Mouse (Mus musculus) gastrocnemius, postnatal 14 days (tissue): Measurements from ENCODE around the gene Josd1. TPM values are rescaled to one million over a fixed set of nuclear protein-coding genes. Genes with fewer than 3 reads are reported as not detected.

Experiments used
- DNase-seq: peaks from one replicate; pipeline ENCODE4 v3.0.0; 2021; ENCODE audit warnings: mixed read lengths
- intact Hi-C: fragments of 180-260 bp; cut with DNase I; formaldehyde crosslinking; loops from one replicate; pipeline ENCODE4 v1.15.1; 2025; ENCODE audit warnings: low total_unique reads
- total RNA-seq, 2 experiments: library from RNA; stranded (reverse); gene quantifications; 2 replicates each; pipeline ENCODE4 v1.2.3; 2021

Josd1 gene
- total RNA-seq, 2 experiments from 2014 or later, result 9.8 to 11.1 TPM

DNA sequence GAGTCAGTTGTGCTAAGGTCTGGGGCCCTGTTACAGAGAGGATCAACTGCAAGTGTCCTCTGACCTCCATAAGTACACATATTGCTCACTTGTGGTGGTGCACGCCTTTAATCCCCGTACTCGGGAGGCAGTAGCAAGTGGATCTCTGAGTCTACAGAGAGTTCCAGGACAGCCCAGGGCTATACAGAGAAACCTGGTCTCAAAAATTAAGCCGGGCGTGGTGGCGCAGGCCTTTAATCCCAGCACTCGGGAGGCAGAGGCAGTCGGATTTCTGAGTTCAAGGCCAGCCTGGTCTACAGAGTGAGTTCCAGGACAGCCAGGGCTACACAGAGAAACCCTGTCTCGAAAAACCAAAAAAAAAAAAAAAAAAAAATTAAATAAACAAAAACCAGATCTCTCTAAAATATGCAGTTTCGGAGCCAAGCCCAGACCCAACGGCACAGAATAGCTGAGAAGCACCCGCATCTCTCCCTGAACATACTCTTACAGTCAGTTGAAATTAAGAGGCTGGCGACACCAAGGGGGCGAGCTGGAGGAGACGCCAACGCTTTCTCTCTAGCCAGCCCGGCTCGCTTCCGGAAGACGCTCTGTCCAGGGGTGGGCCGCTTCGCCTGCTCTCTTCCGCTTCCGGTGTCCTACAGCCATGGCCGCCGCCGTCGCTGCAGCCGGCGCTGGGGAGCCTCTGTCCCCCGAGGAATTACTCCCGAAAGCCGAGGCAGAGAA lies 17.3 kb downstream of the Josd1 start, which contains the start of gene Tomm22:
Gene Tomm22, plus strand, starts transcription at position 613 of the 723 bp plus-strand sequence.
- peak; percentile 91 for DNase-seq
- intact Hi-C loops, result no loop called here

DNA sequence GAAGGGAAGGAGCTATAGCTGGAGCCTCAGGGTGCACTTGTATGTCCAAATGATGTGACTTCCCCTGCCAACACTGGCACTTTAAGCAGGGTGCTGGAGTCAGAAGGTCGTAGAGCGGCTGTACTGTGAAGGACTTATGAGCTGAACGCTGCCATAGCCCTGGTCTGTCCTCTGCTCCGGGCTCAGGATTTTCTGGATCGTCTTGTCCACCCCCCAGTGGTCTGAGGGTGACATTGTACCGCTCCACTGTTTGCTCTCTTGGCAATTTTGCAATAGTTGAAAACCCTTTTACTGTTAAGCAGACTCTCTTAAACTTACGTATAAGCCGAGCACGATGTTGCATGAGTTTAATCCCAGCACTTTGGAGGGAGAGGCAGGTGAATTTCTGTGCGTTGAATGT lies 18.5 kb downstream of the Josd1 start:
- no peak for DNase-seq
- intact Hi-C loops, result no loop called here

DNA sequence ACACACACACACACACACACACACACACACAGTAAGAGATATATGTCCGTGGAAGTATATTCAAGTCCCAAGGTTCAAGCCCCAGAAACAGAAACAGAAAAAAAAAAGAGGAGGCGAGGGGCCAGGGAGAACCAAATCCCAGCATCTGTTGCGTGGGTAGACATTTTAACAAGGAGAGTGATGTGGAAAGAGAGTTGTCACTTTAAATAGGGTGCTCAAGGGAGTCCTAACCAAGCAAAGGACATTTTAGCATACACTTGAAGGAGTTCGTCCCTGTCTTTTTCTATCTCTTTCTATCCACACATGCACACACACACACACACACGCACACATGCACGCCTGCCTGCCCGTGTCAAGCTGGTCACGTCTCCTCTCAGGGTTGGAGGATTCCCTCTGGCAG lies 23.1 kb downstream of the Josd1 start:
- intact Hi-C loops, result no loop called here
- DNase-seq, result no peak

DNA sequence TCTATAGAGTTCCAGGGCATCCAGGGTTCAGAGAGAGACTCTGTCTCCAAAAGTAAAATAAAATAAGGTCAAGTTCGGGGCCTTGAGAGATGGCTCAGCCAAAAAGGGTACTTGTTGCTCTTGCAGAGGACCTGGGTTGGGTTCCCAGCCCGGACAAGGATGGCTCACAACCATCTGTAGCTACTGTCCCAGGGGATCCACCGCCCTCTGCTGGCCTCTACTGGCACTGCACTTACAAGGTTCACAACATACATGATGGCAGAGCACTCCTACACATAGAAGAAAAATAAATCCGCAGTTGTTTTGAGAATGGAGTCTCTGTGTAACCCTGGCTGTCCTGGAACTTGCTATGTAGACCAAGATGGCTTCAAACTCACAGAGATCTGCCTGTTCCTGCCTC lies 25.9 kb downstream of the Josd1 start:
- intact Hi-C loops, result no loop called here
- DNase-seq, result no peak

DNA sequence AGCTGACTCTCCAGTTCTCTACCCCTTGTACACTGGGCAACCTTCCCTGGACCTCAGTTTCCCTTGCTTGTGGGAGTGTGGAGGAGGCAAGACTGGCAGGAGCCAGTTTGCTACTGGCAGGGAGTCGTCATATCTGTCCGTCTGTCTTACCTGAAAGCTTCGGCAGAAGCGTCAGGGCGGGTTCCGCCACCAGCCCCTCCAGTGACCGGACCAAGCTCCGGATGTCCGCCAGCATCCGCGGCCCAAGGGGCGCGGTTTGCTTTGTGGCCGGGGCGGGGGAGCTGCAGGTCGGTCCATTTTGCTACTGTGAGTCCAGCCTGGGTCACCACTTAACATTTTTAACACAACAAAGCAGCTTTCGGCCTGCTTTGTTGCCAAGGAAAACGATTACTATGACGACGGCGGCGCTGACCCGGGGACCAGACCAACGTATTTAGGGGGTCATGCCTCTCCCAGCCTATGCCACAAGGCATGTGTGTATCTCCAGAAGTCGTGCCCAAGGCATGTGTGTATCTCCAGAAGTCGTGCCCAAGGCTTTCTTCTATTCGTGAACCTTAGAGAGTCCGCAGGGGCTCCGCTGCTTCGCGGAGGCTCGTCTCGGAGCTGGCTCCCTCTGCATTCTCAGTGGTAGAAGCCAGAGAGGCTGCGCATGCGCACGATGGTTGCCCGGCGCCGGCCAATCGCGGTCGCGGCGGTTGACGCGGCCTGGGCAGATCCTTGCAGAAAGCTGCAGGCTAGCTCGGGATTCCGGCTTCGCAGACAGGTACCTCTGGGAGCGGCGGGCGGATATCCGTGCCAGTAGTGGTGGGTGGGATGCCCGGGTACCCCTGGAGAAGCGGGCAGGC lies 29.0 kb downstream of the Josd1 start, which contains the start of the genes Fam227a and Cby1:
Gene Fam227a, minus strand, starts transcription at position 426 of the 845 bp plus-strand sequence.
Gene Cby1, plus strand, starts transcription at position 669 of the 845 bp plus-strand sequence.
- DNase-seq, result peak; percentile 95
- intact Hi-C loops, result no loop called here

DNA sequence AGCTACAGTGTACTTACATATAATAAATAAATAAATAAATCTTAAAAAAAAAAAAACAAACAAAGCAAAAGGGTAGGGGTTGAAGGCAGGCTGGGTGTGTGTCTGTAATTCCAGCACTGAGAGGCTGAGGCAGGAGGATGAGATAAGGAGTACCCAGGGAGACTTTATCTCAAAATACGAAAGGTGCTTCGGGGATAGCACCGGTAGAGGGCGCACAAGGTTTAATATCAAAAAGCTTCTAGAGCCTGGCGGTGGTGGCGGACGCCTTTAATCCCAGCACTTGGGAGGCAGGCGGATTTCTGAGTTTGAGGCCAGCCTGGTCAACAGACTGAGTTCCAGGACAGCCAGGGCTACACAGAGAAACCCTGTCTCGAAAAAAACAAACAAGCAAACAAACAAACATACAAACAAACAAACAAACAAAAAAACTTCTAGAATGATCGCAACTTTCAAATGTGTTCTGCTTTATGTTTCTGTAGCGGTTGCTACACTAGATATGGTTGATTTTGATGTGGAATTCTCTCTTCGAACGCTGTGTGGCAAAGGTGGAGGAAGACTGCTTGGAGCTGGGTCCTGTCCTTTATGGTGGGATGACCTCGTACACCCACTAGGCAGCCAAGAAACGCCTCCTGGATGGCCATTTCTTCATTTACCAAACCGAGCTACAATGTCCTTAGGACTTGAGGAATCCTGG lies 29.7 kb downstream of the Josd1 start:
- DNase-seq, result peak; percentile 77
- intact Hi-C loops, result no loop called here

DNA sequence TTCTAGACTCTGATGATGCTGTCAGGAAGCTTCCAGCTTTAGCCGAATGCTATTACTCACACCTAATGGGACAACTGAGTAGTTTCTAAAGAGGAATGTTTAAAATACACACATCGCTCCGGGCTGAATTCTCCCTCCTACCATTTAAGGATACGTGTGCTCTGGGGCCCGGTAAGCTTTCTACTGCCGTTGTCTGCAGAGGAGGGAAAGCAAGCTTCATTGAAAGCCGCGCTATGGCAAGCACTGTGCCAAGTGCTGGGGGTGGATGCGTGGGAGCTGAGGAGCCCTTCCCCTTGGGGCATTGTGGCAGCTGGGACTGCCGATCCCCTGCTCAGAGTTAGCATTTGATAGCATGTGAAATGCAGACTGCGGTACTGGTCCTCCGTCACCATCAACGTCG lies 31.3 kb downstream of the Josd1 start:
- no peak for DNase-seq
- intact Hi-C loops, result no loop called here

DNA sequence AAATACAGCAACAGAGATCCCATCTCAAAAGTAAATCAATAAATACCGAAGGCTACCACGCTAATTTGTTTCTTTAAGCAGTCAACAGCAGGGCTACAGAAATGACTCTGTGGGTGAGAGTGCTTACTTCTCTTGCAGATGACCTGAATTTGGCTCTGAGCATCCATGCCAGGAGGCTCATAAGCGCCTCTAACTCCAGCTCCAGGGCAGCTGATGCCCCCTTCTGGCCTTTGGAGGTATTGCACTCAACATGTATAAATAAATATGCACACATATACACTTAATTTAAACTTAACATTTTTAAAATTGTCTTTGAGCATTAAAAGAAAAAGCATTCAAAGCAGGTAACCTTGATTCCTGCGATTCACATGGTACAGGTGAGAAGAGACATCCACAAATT lies 36.2 kb downstream of the Josd1 start:
- DNase-seq, result no peak
- intact Hi-C loops, result no loop called here

DNA sequence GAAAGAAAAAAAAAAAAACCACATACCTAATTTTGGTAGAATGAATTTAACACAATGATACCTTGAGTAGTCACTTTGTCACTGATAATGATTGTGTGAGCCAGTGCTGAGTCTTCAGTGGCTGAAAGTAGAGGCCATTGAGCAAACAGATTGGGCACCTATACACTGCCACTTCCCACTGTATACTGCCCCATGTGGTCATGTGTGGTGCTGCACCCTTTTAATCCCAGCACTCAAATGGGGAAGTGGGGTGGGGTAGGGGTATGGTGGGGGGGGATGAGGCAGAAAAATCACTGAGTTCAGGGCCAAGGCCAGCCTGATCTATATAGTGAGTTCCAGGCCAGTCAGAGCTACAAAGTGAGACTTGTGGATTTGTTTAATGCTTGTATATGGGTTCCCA lies 37.1 kb downstream of the Josd1 start:
- DNase-seq, result no peak
- intact Hi-C loops, result no loop called here

DNA sequence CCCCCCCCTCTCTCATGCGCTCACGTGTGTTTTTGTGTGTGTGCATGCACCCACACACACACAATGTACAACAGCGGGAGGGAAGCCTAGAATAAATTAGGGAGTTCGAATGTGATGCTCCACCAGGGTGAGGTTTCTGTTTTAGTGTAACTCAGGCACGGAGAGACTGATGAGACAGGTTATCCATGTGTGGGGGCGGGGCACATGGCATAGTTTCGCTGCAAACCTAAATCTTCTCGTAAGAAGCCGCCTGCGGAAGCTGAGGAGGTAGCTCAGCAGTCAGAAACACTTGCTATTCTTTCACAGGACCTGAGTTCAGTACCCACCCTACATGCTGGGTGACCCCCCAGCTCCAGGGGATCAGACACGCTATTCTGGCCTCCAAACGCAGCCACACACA lies 39.6 kb downstream of the Josd1 start:
- DNase-seq, result no peak
- intact Hi-C loops, result no loop called here

DNA sequence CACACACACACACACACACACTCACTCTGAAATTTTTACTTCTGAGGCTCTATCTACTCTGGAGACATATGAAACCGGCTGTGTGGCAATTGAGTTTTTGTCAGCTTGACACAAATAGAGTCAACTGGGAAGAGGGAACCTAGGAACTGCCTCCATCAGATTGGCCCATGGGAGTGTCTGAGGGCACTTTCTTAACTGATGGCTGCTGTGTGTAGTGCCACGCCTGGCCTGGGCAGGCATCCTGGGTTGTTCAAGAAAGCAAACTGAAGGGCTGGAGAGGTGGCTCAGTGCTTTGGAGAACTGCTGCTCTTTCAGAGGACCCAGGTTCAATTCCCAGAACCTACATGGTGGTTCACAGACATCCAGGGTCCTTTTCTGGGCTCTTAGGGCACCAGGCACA lies 42.2 kb downstream of the Josd1 start:
- intact Hi-C loops, result no loop called here
- no peak for DNase-seq

DNA sequence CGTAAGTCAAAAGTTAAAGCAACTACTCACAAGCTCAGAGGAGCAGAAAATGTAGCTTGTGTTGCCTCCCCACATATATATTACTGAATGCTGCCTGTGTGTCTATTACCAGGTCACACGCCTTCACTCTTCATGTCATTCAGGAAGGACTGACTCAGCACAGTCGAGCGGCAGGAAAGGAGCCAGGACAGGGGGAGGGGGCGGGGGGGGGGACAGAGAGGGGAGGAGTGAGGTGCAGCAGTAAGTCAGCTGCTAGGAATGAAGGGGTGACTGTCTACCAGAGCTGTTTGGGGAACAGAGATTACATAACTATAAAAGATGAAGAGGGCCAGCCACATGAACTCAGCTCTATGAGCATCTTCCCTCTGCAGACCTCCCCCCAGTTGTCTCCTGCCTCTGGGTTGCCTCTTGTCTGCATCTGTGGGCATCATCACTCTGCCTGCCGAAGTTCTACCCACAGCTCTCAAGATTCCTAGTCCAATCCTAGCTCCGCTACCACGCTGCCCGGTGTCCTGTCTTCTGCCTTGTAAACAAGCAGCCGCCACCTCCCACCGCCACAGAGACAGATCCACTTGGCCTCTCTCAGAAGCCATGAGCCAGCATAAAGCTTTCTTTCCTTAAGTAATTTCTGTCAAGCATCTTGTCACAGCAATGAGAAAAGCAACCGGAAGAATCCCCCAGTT lies 46.4 kb downstream of the Josd1 start:
- intact Hi-C loops, result no loop called here
- DNase-seq, result no peak

DNA sequence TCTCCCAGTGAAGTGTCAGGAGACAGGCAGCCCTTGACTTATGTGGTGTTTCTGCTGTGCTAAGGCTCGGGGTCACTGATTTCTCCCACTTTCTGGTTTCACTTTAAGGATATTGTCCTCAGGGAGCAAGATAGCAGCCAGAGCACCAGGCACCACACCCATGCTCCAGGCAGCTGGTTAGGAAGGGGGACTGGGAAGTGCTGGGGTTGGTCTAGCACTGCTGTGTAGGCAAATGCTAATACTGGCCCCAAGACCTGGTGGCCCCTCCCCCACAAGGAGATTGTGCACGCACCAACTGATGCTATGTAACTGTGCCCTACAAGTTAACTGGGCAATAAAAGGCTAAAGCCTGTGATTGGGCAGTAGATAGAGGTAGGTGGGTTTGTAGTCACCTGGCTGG lies 57.2 kb downstream of the Josd1 start:
- intact Hi-C loops, result no loop called here
- no peak for DNase-seq

Other genes with a start within 250 kb of the Josd1 start
- 10 to 100 TPM; 46.6 to 46.7 TPM for gene Csnk1e, start 232.4 kb downstream of the Josd1 start, total RNA-seq
- under 1 TPM in 1 of 2 experiments, not detected in 1; 0.08 TPM for gene Kcnj4, start 182.7 kb downstream of the Josd1 start, total RNA-seq
- gene Kdelr3, start 171.5 kb downstream of the Josd1 start, total RNA-seq, result 10 to 100 TPM; 14.1 to 22.6 TPM
- gene Ddx17, start 141.2 kb downstream of the Josd1 start, total RNA-seq, result 10 to 100 TPM; 75.8 to 77.4 TPM
- under 1 TPM in 1 of 2 experiments, not detected in 1; 0.20 TPM for gene Dmc1, start 82.8 kb downstream of the Josd1 start, total RNA-seq
- 1 to 10 TPM in 1 of 2 experiments, under 1 TPM in 1; 0.53 to 1.4 TPM for gene Fam227a, start 29.0 kb downstream of the Josd1 start, total RNA-seq
- 10 to 100 TPM; 17.2 to 18.0 TPM for gene Cby1, start 28.7 kb downstream of the Josd1 start, total RNA-seq
- 10 to 100 TPM; 78.3 to 80.4 TPM for gene Tomm22, start 17.1 kb downstream of the Josd1 start, total RNA-seq
- 10 to 100 TPM; 17.7 to 18.0 TPM for gene Gtpbp1, start 2.9 kb upstream of the Josd1 start, total RNA-seq
- 10 to 100 TPM; 62.3 to 81.4 TPM for gene Sun2, start 54.6 kb upstream of the Josd1 start, total RNA-seq
- 1 to 10 TPM; 7.4 to 7.6 TPM for gene Dnal4, start 89.9 kb upstream of the Josd1 start, total RNA-seq
- 1 to 10 TPM; 1.9 to 2.6 TPM for gene Nptxr, start 116.8 kb upstream of the Josd1 start, total RNA-seq
- gene Npcd, start 146.3 kb upstream of the Josd1 start, total RNA-seq, result under 1 TPM; 0.47 to 0.55 TPM
- gene Cbx6, start 146.8 kb upstream of the Josd1 start, total RNA-seq, result 10 to 100 TPM; 21.2 to 23.5 TPM
- gene Apobec3, start 203.7 kb upstream of the Josd1 start, total RNA-seq, result 1 to 10 TPM; 4.7 to 7.9 TPM